Mouse (Mus musculus) limb, embryonic 11.5 days (tissue): ENCODE measurements around the gene Myh7. TPM values are rescaled to one million over a fixed set of nuclear protein-coding genes. Genes with fewer than 3 reads are reported as not detected.

Source experiments
- microRNA counts: library from miRNA; unstranded; fragments of <30 nt; microRNA quantifications from one replicate; lab custom pipeline; 2016
- microRNA-seq: library from miRNA; unstranded; fragments of <30 nt; microRNA quantifications from one replicate; pipeline ENCODE4, GENCODE M21; 2016
- polyA plus RNA-seq: library from polyadenylated mRNA; unstranded; fragments of >200 nt; fragmentation: Nextera tagmentation; extraction: Ambion mirVana; gene quantifications from 2 replicates; pipeline ENCODE4 v1.2.1, GENCODE M21; 2014

Myh7 gene
- polyA plus RNA-seq, 1 experiment from 2014 or later: 1.5 TPM

MicroRNAs encoded within 50 kb of the gene (microRNA counts, 519-probe panel; counts per million panel counts)
- 1,363 counts per million, percentile 7 among the panel's probes with 10 or more counts for microRNA mmu-miR-208a (lab: Ali Mortazavi, UCI)
- microRNA mmu-miR-208b (lab: Ali Mortazavi, UCI): not detected

Small RNA genes lying within 50 kb of the gene (microRNA-seq; reads per million reads assigned to microRNA genes)
- gene Mir208a (1.8 reads per million), gene Mir208b (9.2 reads per million, percentile 19 among the genes with 10 or more reads in this experiment)

Other genes starting within 250 kb of the Myh7 start
- 0.75 and 1.1 TPM in 2 replicates for gene Slc7a8, start 212.7 kb downstream of the Myh7 start, polyA plus RNA-seq
- gene Rnf212b, start 180.5 kb downstream of the Myh7 start, polyA plus RNA-seq: not detected in 2 replicates
- gene Homez, start 123.7 kb downstream of the Myh7 start, polyA plus RNA-seq: 12.8 and 17.7 TPM in 2 replicates
- 0.37 and 0.51 TPM in 2 replicates for gene Ppp1r3e, start 117.1 kb downstream of the Myh7 start, polyA plus RNA-seq
- 2.1 and 2.2 TPM in 2 replicates for gene Bcl2l2, start 111.2 kb downstream of the Myh7 start, polyA plus RNA-seq
- 0.56 TPM in 1 of 2 replicates, not detected in the other for gene Gm20521, start 111.2 kb downstream of the Myh7 start, polyA plus RNA-seq
- 158 and 177 TPM in 2 replicates for gene Pabpn1, start 102.1 kb downstream of the Myh7 start, polyA plus RNA-seq
- 35.5 and 46.0 TPM in 2 replicates for gene Slc22a17, start 81.5 kb downstream of the Myh7 start, polyA plus RNA-seq
- gene Efs, start 68.5 kb downstream of the Myh7 start, polyA plus RNA-seq: 42.7 and 44.6 TPM in 2 replicates
- not detected in 2 replicates for gene Il25, start 61.9 kb downstream of the Myh7 start, polyA plus RNA-seq
- 1.8 and 3.2 TPM in 2 replicates for gene Cmtm5, start 58.4 kb downstream of the Myh7 start, polyA plus RNA-seq
- 0.77 and 1.7 TPM in 2 replicates for gene Myh6, start 27.7 kb downstream of the Myh7 start, polyA plus RNA-seq
- not detected in 2 replicates for gene Gm17428, start 17.7 kb downstream of the Myh7 start, polyA plus RNA-seq
- gene Ngdn, start 20.8 kb upstream of the Myh7 start, polyA plus RNA-seq: 99.5 and 100 TPM in 2 replicates
- gene Zfhx2, start 97.7 kb upstream of the Myh7 start, polyA plus RNA-seq: 4.8 and 5.5 TPM in 2 replicates
- gene Thtpa, start 100.2 kb upstream of the Myh7 start, polyA plus RNA-seq: 22.3 and 23.1 TPM in 2 replicates
- gene Ap1g2, start 112.0 kb upstream of the Myh7 start, polyA plus RNA-seq: 9.9 and 10.6 TPM in 2 replicates
- gene Jph4, start 122.3 kb upstream of the Myh7 start, polyA plus RNA-seq: 0.17 and 0.18 TPM in 2 replicates
- not detected in 2 replicates for gene Dhrs2, start 227.4 kb upstream of the Myh7 start, polyA plus RNA-seq